Mouse (Mus musculus): ENCODE measurements around the gene Lpar6. TPM values are rescaled to one million over a fixed set of nuclear protein-coding genes. Genes with fewer than 3 reads are reported as not detected.
A peak's percentile ranks its signal among the peaks of the same experiment; 100 is the strongest.

The Lpar6 gene
- polyA plus RNA-seq, 2 experiments = 2.3 to 3.2 TPM

DNA sequence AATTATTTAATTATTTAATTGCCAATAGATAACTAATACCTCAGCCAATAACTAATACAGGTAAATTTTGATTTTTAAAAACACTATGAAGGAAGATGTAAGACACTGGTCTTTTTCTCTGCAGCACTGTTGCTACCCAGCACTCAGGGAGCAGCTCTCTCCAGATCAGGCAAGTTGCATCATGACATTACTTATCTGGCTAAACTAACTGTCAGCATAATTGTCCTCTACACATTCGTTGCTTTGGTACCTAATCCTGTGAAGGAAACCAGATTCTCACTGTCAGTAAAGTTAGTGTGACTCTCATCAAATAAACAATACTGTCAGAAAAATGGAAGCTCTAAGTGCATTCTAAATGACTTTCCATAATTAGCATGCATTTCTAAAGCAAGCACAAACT lies 10.8 kb upstream of the Lpar6 start:
- DNase-seq (ENCODE audit: low read depth in 3 of 3, low spot score in 3 of 3) = no peak
- Histone ChIP-seq H3K27ac (no peak overlapping the region), H3K27me3 (ENCODE audit: control insufficient read depth, insufficient read depth, low read length) (no peaks in the 10 kb centered on the region), H3K4me2 (ENCODE audit: low read depth) (no peak overlapping the region), H3K9ac (replicated peaks) (no peak overlapping the region), H3K4me1 (replicated peaks; ENCODE audit: control insufficient read depth in 2 of 2, insufficient read depth in 2 of 2, low read length in 1 of 2) (peaks cover 0 to 2% of the 10 kb centered on the region in 2 experiments; a peak in 1 of 4 replicates), H3K4me3 (ENCODE audit: insufficient read depth in 1 of 2, low read depth in 2 of 2, low read length in 2 of 2) (no peak overlapping the region), H3K9me3 (ENCODE audit: control insufficient read depth, low read length) (no peaks in the 10 kb centered on the region), H3K36me3 (replicated peaks; ENCODE audit: control insufficient read depth, insufficient read depth, low read depth) (peaks cover 5% of the 10 kb centered on the region; the same call in 1 of the 2 replicates)
- no peak for ATAC-seq (ENCODE audit: insufficient read depth)
- TF ChIP-seq CTCF (IDR thresholded peaks at IDR 0.05; ENCODE audit: low read depth) = no peak
- TF ChIP-seq EP300 (IDR thresholded peaks at IDR 0.05; ENCODE audit: low read depth) = no peak
- 19% methylated on average over 1 of the region's 1 CpGs for WGBS (ENCODE audit: insufficient replicate concordance)

DNA sequence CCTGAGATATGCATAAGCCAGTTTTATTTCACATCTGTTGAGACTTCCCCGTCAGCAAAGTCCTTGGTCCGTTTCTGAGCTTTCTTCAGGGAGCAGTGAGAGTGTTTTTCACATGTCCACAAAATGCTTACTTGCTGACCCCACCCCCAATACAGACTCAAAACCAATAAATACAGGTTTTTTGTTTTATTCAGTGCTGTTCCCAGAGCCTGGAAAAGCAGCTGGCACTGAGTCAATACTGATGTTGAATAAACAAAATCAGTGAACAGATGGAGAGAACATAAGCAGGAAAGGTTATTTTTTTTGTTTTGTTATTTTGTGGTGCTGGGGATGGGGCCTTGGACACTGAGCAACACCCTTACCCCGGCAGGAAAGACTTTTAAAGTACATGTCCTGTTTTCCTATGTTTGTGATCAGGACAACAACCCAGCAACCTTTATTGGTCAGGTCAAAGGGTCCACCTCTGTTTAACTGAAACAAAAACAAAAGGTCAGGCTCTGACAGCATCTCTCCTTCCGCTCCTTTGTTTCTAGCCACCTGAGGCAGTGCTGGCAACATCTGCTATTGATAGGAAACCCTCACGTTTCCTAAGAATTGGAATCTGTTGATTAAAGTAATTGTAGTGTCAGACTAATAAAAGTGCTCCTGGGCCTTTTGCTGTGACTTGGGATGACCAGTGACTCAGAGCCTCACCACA lies 6.3 kb upstream of the Lpar6 start:
- Histone ChIP-seq H3K27ac (no peak overlapping the region), H3K4me1 (replicated peaks; ENCODE audit: control insufficient read depth in 2 of 2, insufficient read depth in 2 of 2, low read length in 1 of 2) (peaks cover 11% of the 10 kb centered on the region in 2 experiments), H3K4me3 (ENCODE audit: insufficient read depth in 1 of 2, low read depth in 2 of 2, low read length in 2 of 2) (no peak overlapping the region), H3K4me2 (ENCODE audit: low read depth) (no peak overlapping the region), H3K9me3 (ENCODE audit: control insufficient read depth, low read length) (no peaks in the 10 kb centered on the region), H3K27me3 (ENCODE audit: control insufficient read depth, insufficient read depth, low read length) (no peaks in the 10 kb centered on the region), H3K9ac (replicated peaks) (no peak overlapping the region), H3K36me3 (replicated peaks; ENCODE audit: control insufficient read depth, insufficient read depth, low read depth) (peaks cover 5% of the 10 kb centered on the region; the same call in 1 of the 2 replicates)
- no peak for DNase-seq (ENCODE audit: low read depth in 3 of 3, low spot score in 3 of 3)
- ATAC-seq (ENCODE audit: insufficient read depth) = no peak
- TF ChIP-seq EP300 (IDR thresholded peaks at IDR 0.05; ENCODE audit: low read depth) (no peak), CTCF (IDR thresholded peaks at IDR 0.05; ENCODE audit: low read depth) (no peak)
- 65% methylated on average over 5 of the region's 5 CpGs for WGBS (ENCODE audit: insufficient replicate concordance)

DNA sequence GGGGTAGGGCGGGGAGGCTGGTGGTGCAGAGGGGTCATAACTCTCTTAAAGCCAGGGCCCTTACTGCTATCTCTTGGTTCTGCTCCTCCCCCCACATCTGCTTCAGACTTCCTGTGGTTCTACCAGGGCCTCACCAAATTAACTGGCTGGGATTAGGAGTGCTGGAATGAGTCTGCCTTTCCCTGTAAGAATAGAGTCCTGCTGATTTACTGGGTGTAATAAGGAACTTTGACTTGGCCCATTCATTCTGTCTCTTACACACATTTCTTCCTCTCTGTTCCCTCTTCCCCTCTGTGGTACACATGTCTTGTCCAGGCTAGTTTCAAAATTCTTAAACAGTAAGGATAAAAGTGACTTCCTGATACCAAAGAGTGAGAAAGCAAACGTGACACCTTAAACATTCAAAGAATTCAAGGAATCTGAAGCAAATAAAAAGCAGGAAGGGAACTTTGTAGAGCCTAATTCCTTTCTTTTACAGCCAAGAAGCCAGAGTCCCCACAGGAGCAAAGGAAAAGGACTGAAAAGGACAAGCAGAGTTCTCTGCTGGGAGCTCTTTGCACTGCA lies 3.1 kb upstream of the Lpar6 start:
- Histone ChIP-seq H3K4me2 (ENCODE audit: low read depth) (peak overlapping the region; percentile 2; the same call in 1 of the 2 replicates), H3K9me3 (ENCODE audit: control insufficient read depth, low read length) (no peaks in the 10 kb centered on the region), H3K27ac (no peak overlapping the region; the same call in 1 of the 2 replicates), H3K9ac (replicated peaks) (0 out of 2 replicates have a peak overlapping the region, but pooled peaks have one; percentile 7), H3K4me1 (replicated peaks; ENCODE audit: control insufficient read depth in 2 of 2, insufficient read depth in 2 of 2, low read length in 1 of 2) (peaks cover 11 to 16% of the 10 kb centered on the region in 2 experiments), H3K4me3 (ENCODE audit: insufficient read depth in 1 of 2, low read depth in 2 of 2, low read length in 2 of 2) (no peak overlapping the region), H3K36me3 (replicated peaks; ENCODE audit: control insufficient read depth, insufficient read depth, low read depth) (peaks cover 5% of the 10 kb centered on the region; the same call in 1 of the 2 replicates), H3K27me3 (ENCODE audit: control insufficient read depth, insufficient read depth, low read length) (no peaks in the 10 kb centered on the region)
- peak; percentile 24; the same call in 1 of the 2 replicates for ATAC-seq (ENCODE audit: insufficient read depth)
- TF ChIP-seq EP300 (IDR thresholded peaks at IDR 0.05; ENCODE audit: low read depth) = no peak
- TF ChIP-seq CTCF (IDR thresholded peaks at IDR 0.05; ENCODE audit: low read depth) = no peak
- 27% methylated on average over 2 of the region's 2 CpGs for WGBS (ENCODE audit: insufficient replicate concordance)
- no peak for DNase-seq (ENCODE audit: low read depth in 3 of 3, low spot score in 3 of 3)

DNA sequence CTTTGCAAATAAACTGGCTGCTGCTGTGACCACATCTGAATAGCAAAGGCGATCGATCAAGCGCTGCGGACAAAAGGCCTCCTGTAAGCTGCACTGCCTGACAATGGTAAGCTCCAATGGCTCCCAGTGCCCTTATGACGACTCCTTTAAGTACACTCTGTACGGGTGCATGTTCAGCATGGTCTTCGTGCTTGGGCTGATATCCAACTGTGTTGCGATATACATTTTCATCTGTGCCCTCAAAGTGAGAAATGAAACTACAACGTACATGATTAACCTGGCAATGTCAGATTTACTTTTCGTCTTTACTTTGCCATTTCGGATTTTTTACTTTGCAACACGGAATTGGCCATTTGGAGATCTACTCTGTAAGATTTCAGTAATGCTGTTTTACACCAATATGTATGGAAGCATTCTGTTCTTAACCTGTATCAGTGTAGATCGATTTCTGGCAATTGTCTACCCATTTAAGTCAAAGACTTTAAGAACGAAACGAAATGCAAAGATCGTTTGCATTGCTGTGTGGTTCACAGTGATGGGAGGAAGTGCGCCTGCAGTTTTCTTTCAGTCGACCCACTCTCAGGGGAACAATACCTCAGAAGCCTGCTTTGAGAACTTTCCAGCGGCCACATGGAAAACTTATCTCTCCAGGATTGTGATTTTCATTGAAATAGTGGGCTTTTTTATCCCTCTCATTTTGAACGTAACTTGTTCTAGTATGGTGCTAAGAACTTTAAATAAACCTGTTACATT lies 979 bp downstream of the Lpar6 start:
- H3K4me3 ChIP-seq (ENCODE audit: insufficient read depth in 1 of 2, low read depth in 2 of 2, low read length in 2 of 2) = peak overlapping the region; percentile 57 to 93
- under 1% methylated on average over 20 of the region's 20 CpGs for WGBS (ENCODE audit: insufficient replicate concordance)
- H3K36me3 ChIP-seq (replicated peaks; ENCODE audit: control insufficient read depth, insufficient read depth, low read depth) = no peaks in the 10 kb centered on the region
- H3K9ac ChIP-seq (replicated peaks) = peak overlapping the region; percentile 54
- peak overlapping the region; percentile 66 for H3K4me2 ChIP-seq (ENCODE audit: low read depth)
- no peaks in the 10 kb centered on the region for H3K9me3 ChIP-seq (ENCODE audit: control insufficient read depth, low read length)
- peak; percentile 70 for ATAC-seq (ENCODE audit: insufficient read depth)
- no peaks in the 10 kb centered on the region for H3K27me3 ChIP-seq (ENCODE audit: control insufficient read depth, insufficient read depth, low read length)
- TF ChIP-seq CTCF (IDR thresholded peaks at IDR 0.05; ENCODE audit: low read depth) (no peak), EP300 (IDR thresholded peaks at IDR 0.05; ENCODE audit: low read depth) (peak; percentile 5; the same call in 1 of the 2 replicates)
- DNase-seq (ENCODE audit: low read depth in 3 of 3, low spot score in 3 of 3) = no peak
- peaks cover 11 to 16% of the 10 kb centered on the region in 2 experiments for H3K4me1 ChIP-seq (replicated peaks; ENCODE audit: control insufficient read depth in 2 of 2, insufficient read depth in 2 of 2, low read length in 1 of 2)
- H3K27ac ChIP-seq = peak overlapping the region; percentile 36; the same call in 1 of the 2 replicates

Data from liver, embryonic 14.5 days (tissue).